Mouse (Mus musculus): Measurements from ENCODE around the gene Hoxa11. TPM values are rescaled to one million over a fixed set of nuclear protein-coding genes. Genes with fewer than 3 reads are reported as not detected.
A peak's percentile ranks its signal among the peaks of the same experiment; 100 is the strongest.

The Hoxa11 gene
- polyA plus RNA-seq, 1 experiment from 2014 or later: not detected

- WGBS (ENCODE audit: insufficient replicate concordance): 2% methylated on average over 68 of the region's 70 CpGs
- Histone ChIP-seq H3K36me3 (no peaks in the 10 kb centered on the region), H3K9me3 (replicated peaks) (no peaks in the 10 kb centered on the region), H3K4me1 (no peaks in the 10 kb centered on the region), H3K9ac (no peak overlapping the region), H3K4me3 (no peak overlapping the region), H3K27ac (no peak overlapping the region), H3K27me3 (replicated peaks) (peaks cover 99% of the 10 kb centered on the region), H3K4me2 (peak overlapping the region; percentile 16; the same call in 1 of the 2 replicates)
- no peak for ATAC-seq
These were observed 11.8 kb downstream of the Hoxa11 start for GRCm38 (mm10) chr6:52233546-52234427.

- Histone ChIP-seq H3K9ac (no peak overlapping the region), H3K4me3 (no peak overlapping the region), H3K9me3 (replicated peaks) (no peaks in the 10 kb centered on the region), H3K36me3 (no peaks in the 10 kb centered on the region), H3K27me3 (replicated peaks) (peaks cover 97% of the 10 kb centered on the region), H3K27ac (no peak overlapping the region), H3K4me1 (no peaks in the 10 kb centered on the region), H3K4me2 (no peak overlapping the region; the same call in 1 of the 2 replicates)
- ATAC-seq: no peak
- WGBS (ENCODE audit: insufficient replicate concordance): 3% methylated on average over 23 of the region's 23 CpGs
These were observed 12.5 kb downstream of the Hoxa11 start for GRCm38 (mm10) chr6:52232984-52233545.

- Histone ChIP-seq H3K36me3 (no peaks in the 10 kb centered on the region), H3K9ac (no peak overlapping the region), H3K4me3 (no peak overlapping the region), H3K27me3 (replicated peaks) (peaks cover 97% of the 10 kb centered on the region), H3K9me3 (replicated peaks) (no peaks in the 10 kb centered on the region), H3K4me2 (no peak overlapping the region; the same call in 1 of the 2 replicates), H3K27ac (no peak overlapping the region), H3K4me1 (no peaks in the 10 kb centered on the region)
- ATAC-seq: no peak
- 2% methylated on average over 18 of the region's 18 CpGs for WGBS (ENCODE audit: insufficient replicate concordance)
These were observed 13.0 kb downstream of the Hoxa11 start for GRCm38 (mm10) chr6:52232568-52232965.

DNA sequence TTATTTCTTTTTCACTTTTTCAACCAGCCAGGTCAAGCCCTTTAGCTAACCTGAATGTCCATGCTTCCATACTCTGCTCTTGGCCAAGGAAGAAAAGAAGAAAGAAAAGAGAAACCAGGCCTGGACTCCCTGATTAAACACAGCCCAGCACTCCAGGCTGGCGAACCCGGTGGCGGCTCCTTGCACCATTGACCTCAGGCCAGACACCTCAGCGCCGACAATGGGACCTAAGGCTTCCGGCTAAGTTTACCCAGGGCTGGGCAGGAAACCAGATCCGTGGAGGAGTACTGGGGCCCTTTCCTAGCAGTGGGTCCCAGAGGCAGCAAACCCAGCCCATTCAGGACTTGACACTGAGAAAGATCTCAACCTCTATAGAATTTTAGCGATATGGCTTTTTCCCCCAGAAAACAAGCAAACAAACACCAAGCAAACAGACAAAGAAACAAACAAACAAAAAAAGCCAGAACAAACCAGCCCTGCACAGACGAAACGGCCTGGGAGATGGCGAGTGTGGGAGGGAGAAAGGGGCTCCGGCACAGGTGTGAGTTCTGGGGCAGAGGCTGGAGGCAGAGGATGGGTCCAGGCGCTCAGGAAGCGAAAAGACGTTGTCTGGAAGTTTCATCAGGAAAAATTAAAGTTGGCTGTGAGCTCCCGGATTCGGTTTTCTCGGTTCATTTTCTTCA, 13.6 kb downstream of the Hoxa11 start:
- Histone ChIP-seq H3K4me1 (no peaks in the 10 kb centered on the region), H3K4me3 (no peak overlapping the region), H3K27ac (no peak overlapping the region), H3K4me2 (no peak overlapping the region), H3K36me3 (no peaks in the 10 kb centered on the region), H3K9me3 (replicated peaks) (no peaks in the 10 kb centered on the region), H3K27me3 (replicated peaks) (peaks cover 97% of the 10 kb centered on the region), H3K9ac (no peak overlapping the region)
- 3% methylated on average over 18 of the region's 18 CpGs for WGBS (ENCODE audit: insufficient replicate concordance)
- no peak for ATAC-seq

DNA sequence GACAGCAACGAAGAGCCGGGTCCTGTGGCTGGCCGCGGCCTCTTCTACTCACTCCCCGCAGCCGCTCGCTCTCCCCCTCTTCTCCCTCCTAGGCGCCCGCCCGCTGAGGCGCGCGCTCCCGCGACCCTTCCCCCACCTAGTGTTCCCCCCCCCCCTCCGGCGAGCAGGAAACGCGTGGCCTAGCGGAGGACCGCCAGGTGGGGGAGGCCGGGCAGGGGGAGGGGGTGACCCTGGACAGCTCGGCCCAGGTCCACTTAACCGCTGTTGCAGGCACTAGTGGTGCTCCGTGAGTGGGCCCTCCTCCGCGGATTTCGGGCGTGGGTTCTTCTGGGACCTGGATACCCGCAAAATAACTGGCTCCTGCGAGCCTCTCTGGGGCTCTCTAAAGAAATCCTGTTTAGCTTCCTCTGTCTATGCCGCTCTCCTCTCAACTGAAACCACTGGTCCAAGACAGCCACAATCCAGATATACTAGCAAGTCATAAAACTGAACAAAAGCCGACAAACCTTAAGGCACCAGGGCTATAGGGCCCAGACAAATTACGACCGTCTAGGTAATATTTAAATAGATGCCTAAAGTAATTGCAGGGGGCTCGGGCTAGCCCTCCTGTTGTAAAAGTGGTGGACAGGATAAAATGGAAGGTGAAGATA, 15.0 kb downstream of the Hoxa11 start, which contains the start of gene Hoxa9:
Hoxa9 (minus strand) TSS at position 574 of the 650 bp plus-strand sequence.
- peak within 1 kb of the TSS; percentile 15 for H3K4me3 ChIP-seq
- WGBS (ENCODE audit: insufficient replicate concordance): 2% methylated on average over 24 of the region's 36 CpGs
- H3K9ac ChIP-seq: no peak within 1 kb of the TSS
- no peak for ATAC-seq
- peaks cover 97% of the 10 kb centered on the region for H3K27me3 ChIP-seq (replicated peaks)
- no peaks in the 10 kb centered on the region for H3K36me3 ChIP-seq
- H3K4me2 ChIP-seq: peak within 1 kb of the TSS; percentile 14; the same call in 1 of the 2 replicates
- H3K9me3 ChIP-seq (replicated peaks): no peaks in the 10 kb centered on the region
- H3K4me1 ChIP-seq: no peaks in the 10 kb centered on the region
- no peak within 1 kb of the TSS for H3K27ac ChIP-seq

GRCm38 (mm10) chr6:52229558-52230416, 15.8 kb downstream of the Hoxa11 start:
- H3K36me3 ChIP-seq: no peaks in the 10 kb centered on the region
- no peak for ATAC-seq
- H3K9me3 ChIP-seq (replicated peaks): no peaks in the 10 kb centered on the region
- peak overlapping the region; percentile 15; the same call in 1 of the 2 replicates for H3K4me3 ChIP-seq
- H3K27me3 ChIP-seq (replicated peaks): peaks cover 97% of the 10 kb centered on the region
- H3K27ac ChIP-seq: no peak overlapping the region
- H3K4me1 ChIP-seq: no peaks in the 10 kb centered on the region
- no peak overlapping the region for H3K9ac ChIP-seq
- peak overlapping the region; percentile 12; the same call in 1 of the 2 replicates for H3K4me2 ChIP-seq
- WGBS (ENCODE audit: insufficient replicate concordance): 3% methylated on average over 44 of the region's 44 CpGs

DNA sequence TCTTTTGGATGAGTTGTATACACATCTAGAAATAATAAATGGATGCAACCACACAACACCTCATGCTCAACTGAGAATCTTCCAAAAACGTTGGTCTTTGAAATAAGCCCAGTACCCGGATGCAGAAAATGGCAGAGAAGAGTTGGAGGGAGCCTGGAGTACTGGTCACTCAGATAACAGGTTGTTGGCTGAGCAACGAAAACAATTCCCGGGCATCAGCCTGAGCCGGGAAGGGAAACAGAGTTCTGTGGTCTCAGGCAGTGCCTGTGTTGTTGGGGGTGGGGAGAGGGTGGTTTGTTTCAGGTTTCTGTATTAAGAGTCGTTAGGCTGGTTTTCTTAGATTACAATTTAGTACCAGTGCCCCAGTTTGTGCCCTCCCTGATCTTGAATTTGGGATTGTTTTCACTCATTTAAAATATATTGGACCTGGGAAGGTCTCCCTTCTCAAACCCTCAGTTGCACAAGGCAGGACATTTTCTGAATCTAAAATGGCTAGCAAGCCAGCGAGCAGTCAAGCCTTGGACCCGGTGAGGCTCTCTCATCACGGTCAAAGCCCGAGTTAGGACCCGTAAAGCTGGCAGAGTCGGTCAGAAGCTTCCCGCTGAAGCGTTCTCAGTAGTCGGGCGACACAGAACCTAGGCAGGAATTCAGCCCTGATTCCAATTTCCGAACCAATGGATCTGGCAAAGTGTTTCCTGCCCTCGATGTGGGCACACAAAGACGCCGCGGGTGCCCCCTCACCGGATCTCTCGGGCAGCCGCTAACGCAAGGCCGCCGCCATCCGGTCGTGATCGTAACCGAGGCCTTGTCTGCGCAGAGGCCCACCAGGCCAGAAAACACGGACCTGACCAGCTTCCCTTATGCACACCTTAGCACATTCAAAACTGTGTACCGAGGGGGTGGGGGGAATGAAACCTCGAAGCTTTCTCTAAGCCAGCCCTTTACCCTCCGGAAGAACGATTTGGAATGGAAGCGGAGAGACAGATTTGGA, 16.8 kb downstream of the Hoxa11 start:
- no peak for ATAC-seq
- 2% methylated on average over 38 of the region's 38 CpGs for WGBS (ENCODE audit: insufficient replicate concordance)
- no peaks in the 10 kb centered on the region for H3K4me1 ChIP-seq
- no peak overlapping the region for H3K9ac ChIP-seq
- no peaks in the 10 kb centered on the region for H3K36me3 ChIP-seq
- H3K9me3 ChIP-seq (replicated peaks): no peaks in the 10 kb centered on the region
- H3K27ac ChIP-seq: no peak overlapping the region
- H3K4me3 ChIP-seq: peak overlapping the region; percentile 9; the same call in 1 of the 2 replicates
- H3K4me2 ChIP-seq: peak overlapping the region; percentile 22; the same call in 1 of the 2 replicates
- H3K27me3 ChIP-seq (replicated peaks): peaks cover 97% of the 10 kb centered on the region

GRCm38 (mm10) chr6:52227470-52228222, 18.0 kb downstream of the Hoxa11 start:
- 7% methylated on average over 11 of the region's 11 CpGs for WGBS (ENCODE audit: insufficient replicate concordance)
- Histone ChIP-seq H3K27me3 (replicated peaks) (peaks cover 97% of the 10 kb centered on the region), H3K9me3 (replicated peaks) (no peaks in the 10 kb centered on the region), H3K36me3 (no peaks in the 10 kb centered on the region), H3K4me3 (no peak overlapping the region), H3K4me1 (no peaks in the 10 kb centered on the region), H3K9ac (no peak overlapping the region), H3K27ac (no peak overlapping the region), H3K4me2 (no peak overlapping the region)
- no peak for ATAC-seq

- Histone ChIP-seq H3K4me2 (peak overlapping the region; percentile 34; the same call in 1 of the 2 replicates), H3K4me1 (peaks cover 5% of the 10 kb centered on the region), H3K9me3 (replicated peaks) (no peaks in the 10 kb centered on the region), H3K36me3 (no peaks in the 10 kb centered on the region), H3K4me3 (no peak overlapping the region), H3K27me3 (replicated peaks) (peaks cover 97% of the 10 kb centered on the region), H3K9ac (no peak overlapping the region), H3K27ac (no peak overlapping the region)
- no peak for ATAC-seq
- 7% methylated on average over 26 of the region's 26 CpGs for WGBS (ENCODE audit: insufficient replicate concordance)
These were observed 18.9 kb downstream of the Hoxa11 start for GRCm38 (mm10) chr6:52226569-52227257.
